Mouse (Mus musculus) brain, embryonic 14.5 days (tissue): ENCODE results near the gene Gm8122.
"Not testable (repeated sequence)": the region's sequence is repeated elsewhere in the genome, so short reads cannot be mapped to it uniquely, and the experiment has no call there.

Source experiments
- CTCF ChIP-seq: fragments of 200-500 bp; IDR thresholded peaks from 2 replicates; pipeline ENCODE4 v1.5.1; 2012; ENCODE audit warnings: inconsistent platforms, mild to moderate bottlenecking, moderate library complexity, borderline replicate concordance; ENCODE audit not compliant: insufficient read depth, insufficient read length; ENCODE audit errors: extremely low read depth
- POLR2A ChIP-seq: fragments of 200-500 bp; IDR thresholded peaks from 2 replicates; pipeline ENCODE4 v1.6.1; 2012; ENCODE audit warnings: mild to moderate bottlenecking, inconsistent platforms, borderline replicate concordance; ENCODE audit not compliant: poor library complexity, insufficient read depth, insufficient read length, severe bottlenecking; ENCODE audit errors: extremely low read depth

DNA sequence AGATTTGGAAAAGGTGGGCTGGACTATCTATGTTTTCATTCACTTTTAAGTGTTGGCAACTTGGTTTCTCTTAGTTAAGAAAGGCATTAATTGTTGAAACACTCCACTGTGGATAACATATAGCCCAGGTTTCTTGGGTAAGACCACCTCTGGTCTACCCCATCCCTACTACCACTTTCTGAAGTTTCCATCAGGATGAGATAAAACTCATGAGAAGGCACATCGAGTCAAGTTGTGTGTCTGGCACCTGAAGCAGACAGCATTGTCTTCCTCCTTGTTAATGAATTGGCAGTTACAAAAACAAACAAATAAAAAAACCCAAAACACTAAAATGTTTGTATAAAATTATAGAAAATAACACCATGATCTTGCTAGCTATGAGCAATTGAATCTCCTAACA, 40.6 kb upstream of the Gm8122 start:
- TF ChIP-seq CTCF, POLR2A: not testable (repeated sequence)
